22 mouse cellular contexts compared by ENCODE assay signal in the genomic region with DNA sequence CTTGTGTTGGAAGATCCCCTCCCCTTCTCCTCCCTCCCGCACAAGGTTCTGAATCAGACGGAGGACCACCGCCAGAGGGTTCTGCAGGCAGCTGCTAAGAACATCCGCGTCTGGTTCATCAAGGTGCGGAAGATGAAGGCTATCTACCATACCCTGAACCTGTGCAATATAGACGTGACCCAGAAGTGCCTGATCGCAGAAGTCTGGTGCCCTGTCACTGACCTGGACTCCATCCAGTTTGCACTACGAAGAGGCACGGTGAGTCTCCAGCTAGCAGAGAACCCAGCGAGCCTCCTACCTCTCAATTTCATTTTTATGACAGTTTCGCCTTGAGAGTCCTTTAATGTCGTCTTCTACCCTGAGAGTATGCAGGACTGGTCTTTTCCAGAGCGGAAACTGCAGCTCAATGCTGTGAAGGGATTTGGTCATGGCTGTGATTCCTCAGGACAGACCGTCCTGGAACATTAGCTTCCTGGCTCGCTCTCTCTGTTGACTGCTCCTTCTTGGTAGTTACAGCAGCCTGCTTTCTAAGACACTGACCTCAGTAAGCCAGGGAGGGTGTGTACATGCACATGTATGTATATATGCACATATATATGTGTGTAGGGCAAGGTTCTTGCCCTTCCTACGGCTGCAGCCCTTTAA. TPM values are rescaled to one million over a fixed set of nuclear protein-coding genes. Genes with fewer than 3 reads are reported as not detected.
"Had no signal": no experiment of that assay in that cellular context is flagged by ENCODE, and none has a peak within 500 bp of the region (broad histone marks: within the 10 kb centered on the region; RNA-seq: fewer than 3 reads in every experiment).

No protein-coding gene starts in this region.

- H3K4me3 ChIP-seq: kidney, embryonic 15.5 days; limb, embryonic 12.5 days; limb, embryonic 15.5 days; megakaryocyte, embryonic 14.5 days; midbrain, embryonic 10.5 days; midbrain, embryonic 13.5 days; myocyte; neural tube, embryonic 13.5 days; stomach, embryonic 15.5 days had no signal

- H3K27ac ChIP-seq: kidney, embryonic 15.5 days; limb, embryonic 12.5 days; limb, embryonic 15.5 days; liver, embryonic 14.5 days; midbrain, embryonic 10.5 days; midbrain, embryonic 13.5 days; neural tube, embryonic 13.5 days; stomach, embryonic 15.5 days had no signal

- DNase-seq: kidney, adult 11 months; kidney, adult 8-10 months; kidney, postnatal 10 days; kidney, postnatal 36 days; left cerebral cortex, postnatal 4 days; liver, postnatal 0 days; lung, embryonic 14.5 days; retina, postnatal 1 day; right cerebral cortex, postnatal 25 days; spleen, adult 18-20 months; thymus, postnatal 25 days had no signal

RNA-seq across cellular contexts. Expression of gene Hsd17b1, which starts 44.2 kb away (rescaled TPM):
- total RNA-seq: monocyte, adult 5-6 weeks had no signal
